7 mouse cellular contexts compared by ENCODE assay signal in the genomic region with DNA sequence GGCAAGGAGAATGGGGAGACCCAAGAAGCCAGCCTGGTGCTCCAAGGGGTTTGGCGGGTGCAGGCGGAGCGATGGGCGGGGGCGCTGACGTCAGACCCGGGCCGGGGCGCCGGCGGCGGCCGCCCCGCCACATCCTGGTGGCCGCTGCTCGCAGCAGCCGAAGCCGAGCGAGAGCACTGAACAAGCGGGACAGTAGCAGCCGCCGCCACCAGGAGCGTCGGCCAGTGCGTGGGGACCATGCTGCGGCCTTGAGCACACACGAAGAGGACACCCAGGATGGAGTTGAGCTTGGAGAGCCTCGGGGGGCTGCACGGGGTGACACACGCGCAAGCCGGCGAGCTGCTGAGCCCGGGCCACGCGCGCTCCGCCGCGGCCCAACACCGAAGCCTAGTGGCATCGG. TPM values are rescaled to one million over a fixed set of nuclear protein-coding genes. Genes with fewer than 3 reads are reported as not detected.
DNase-seq lines count a peak whose midpoint lies in the region; ATAC-seq lines count a peak whose summit lies in the region.

A gene (plus strand): TSS at position 104 of the 400 bp plus-strand sequence.

- peak; percentile 73 for DNase-seq in CD4-positive, CD25-positive, alpha-beta regulatory T cell, adult 2 months (ENCODE audit: low read depth, low spot score)
- DNase-seq in R1 (ENCODE audit: low read depth, low spot score) = peak; percentile 49
- peak; percentile 40 for DNase-seq in gastrocnemius, postnatal 10 days
- DNase-seq in lung, postnatal 10 days = peak; percentile 67
- no peak for DNase-seq in left cerebral cortex, postnatal 10 days (ENCODE audit: extremely low spot score in 1 of 2, low spot score in 2 of 2)

- no peaks in the 10 kb centered on the region for H3K36me3 ChIP-seq in kidney, embryonic 15.5 days
- no peaks in the 10 kb centered on the region for H3K36me3 ChIP-seq in stomach, embryonic 15.5 days

- H3K27ac ChIP-seq in kidney, embryonic 15.5 days = no peak within 1 kb of the TSS
- no peak within 1 kb of the TSS for H3K27ac ChIP-seq in stomach, embryonic 15.5 days

- peaks cover 100% of the 10 kb centered on the region for H3K27me3 ChIP-seq in kidney, embryonic 15.5 days
- peaks cover 96% of the 10 kb centered on the region for H3K27me3 ChIP-seq in stomach, embryonic 15.5 days (replicated peaks)

- peak; percentile 31 for ATAC-seq in kidney, embryonic 15.5 days (replicated peaks; ENCODE audit: low FRiP score)
- no peak for ATAC-seq in stomach, embryonic 15.5 days (ENCODE audit: insufficient read depth, low FRiP score, low read depth)

- 0% methylated on average over 30 of the region's 42 CpGs for WGBS in kidney, embryonic 15.5 days
- under 1% methylated on average over 41 of the region's 42 CpGs for WGBS in stomach, embryonic 15.5 days

- peak within 1 kb of the TSS; percentile 43 for H3K4me3 ChIP-seq in kidney, embryonic 15.5 days (replicated peaks)
- H3K4me3 ChIP-seq in stomach, embryonic 15.5 days (replicated peaks) = peak within 1 kb of the TSS; percentile 46

- H3K9ac ChIP-seq in kidney, embryonic 15.5 days = peak within 1 kb of the TSS; percentile 27; the same call in 1 of the 2 replicates
- H3K9ac ChIP-seq in stomach, embryonic 15.5 days = no peak within 1 kb of the TSS

- peaks cover 44% of the 10 kb centered on the region for H3K4me1 ChIP-seq in kidney, embryonic 15.5 days
- peaks cover 41% of the 10 kb centered on the region for H3K4me1 ChIP-seq in stomach, embryonic 15.5 days

- intact Hi-C loops in left cerebral cortex, postnatal 10 days (cut with DNase I) = no loop called here

- no peaks in the 10 kb centered on the region for H3K9me3 ChIP-seq in kidney, embryonic 15.5 days (replicated peaks)
- no peaks in the 10 kb centered on the region for H3K9me3 ChIP-seq in stomach, embryonic 15.5 days

- H3K4me2 ChIP-seq in kidney, embryonic 15.5 days = peak within 1 kb of the TSS; percentile 69
- peak within 1 kb of the TSS; percentile 92 for H3K4me2 ChIP-seq in stomach, embryonic 15.5 days

RNA-seq across cellular contexts. Expression of the gene that starts here (rescaled TPM):
- total RNA-seq in gastrocnemius, postnatal 10 days (2021) = not detected
- polyA plus RNA-seq in kidney, embryonic 15.5 days (2015; fragmentation: Nextera tagmentation; extraction: Ambion mirVana) = not detected in 2 replicates
- 0.18 and 0.21 TPM in 2 replicates for polyA plus RNA-seq in stomach, embryonic 15.5 days (2015; fragmentation: Nextera tagmentation; extraction: Ambion mirVana)
- not detected for total RNA-seq in left cerebral cortex, postnatal 10 days (2021)

Comparison
In these comparisons a context has a peak if more than half of its experiments do, and no peak if none do; other contexts are left out.
1. Peak in DNase-seq in gastrocnemius, postnatal 10 days; RNA of the gene not detected or under 1 TPM.
2. Peak in ATAC-seq, H3K4me3 ChIP-seq, H3K9ac ChIP-seq and H3K4me2 ChIP-seq in kidney, embryonic 15.5 days; RNA of the gene not detected or under 1 TPM.
3. DNase-seq: peak in CD4-positive, CD25-positive, alpha-beta regulatory T cell, adult 2 months (single experiment), R1 (single experiment) and lung, postnatal 10 days (single experiment); none in left cerebral cortex, postnatal 10 days (0 of 2).